Mouse (Mus musculus): ENCODE results near the gene Zfp704.

GRCm38 (mm10) chr3:9572261-9572660, 37.6 kb downstream of the Zfp704 start:
- TF ChIP-seq TAL1 (IDR thresholded peaks at IDR 0.05; ENCODE audit: low read length) (no peak), GATA1 (IDR thresholded peaks at IDR 0.05; ENCODE audit: low read length) (no peak)
